Mouse (Mus musculus) bone marrow, adult 2 months (tissue): ENCODE measurements around the gene Dtd1. TPM values are rescaled to one million over a fixed set of nuclear protein-coding genes. Genes with fewer than 3 reads are reported as not detected.

Source experiments
- H3K27ac ChIP-seq: fragments of 200-500 bp; 2 replicates; pipeline ENCODE4 v1.5.1; 2012; ENCODE audit warnings: low read depth, mild to moderate bottlenecking, control low read depth, inconsistent platforms, low read length; ENCODE audit not compliant: control insufficient read depth, poor library complexity, insufficient read depth
- H3K4me1 ChIP-seq: fragments of 200-500 bp; 2 replicates; pipeline ENCODE4 v1.6.1; 2011; ENCODE audit warnings: low read length; ENCODE audit not compliant: control insufficient read depth, insufficient read depth
- H3K4me3 ChIP-seq: fragments of 200-500 bp; replicated peaks from 2 replicates; pipeline ENCODE3; 2011; ENCODE audit warnings: mild to moderate bottlenecking, low read depth, low read length, control low read depth; ENCODE audit not compliant: control insufficient read depth
- CTCF ChIP-seq: fragments of 200-500 bp; IDR thresholded peaks from 2 replicates; pipeline ENCODE4 v1.5.1; 2011; ENCODE audit warnings: low read length, control low read depth; ENCODE audit not compliant: control insufficient read depth, insufficient read depth
- POLR2A ChIP-seq: fragments of 200-500 bp; IDR thresholded peaks from 2 replicates; pipeline ENCODE4 v1.6.1; 2011; ENCODE audit warnings: low read depth, mild to moderate bottlenecking, control low read depth, low read length, borderline replicate concordance; ENCODE audit not compliant: control insufficient read depth
- WGBS: fragments of 180-500 bp; shearing (Covaris S2); methylation state at CpG from one replicate; pipeline ENCODE4 v1.1.7; 2018; 5-methylcytosine and 5-hydroxymethylcytosine counted together
- polyA plus RNA-seq: library from polyadenylated mRNA; stranded (reverse); fragments of >200 nt; gene quantifications from 2 replicates; pipeline ENCODE4 v1.2.4, GENCODE M21; 2011; ENCODE audit warnings: low replicate concordance; ENCODE audit not compliant: missing spikeins, insufficient read depth, insufficient read length

The Dtd1 gene
- polyA plus RNA-seq, 1 experiment: 5.6 TPM

GRCm38 (mm10) chr2:144635644-144636320, 36.1 kb downstream of the Dtd1 start:
- Histone ChIP-seq H3K27ac (no peak overlapping the region), H3K4me1 (no peaks in the 10 kb centered on the region), H3K4me3 (no peak overlapping the region)
- 19% methylated on average over 5 of the region's 5 CpGs for WGBS
- TF ChIP-seq POLR2A (no peak), CTCF (peak; percentile 95)

GRCm38 (mm10) chr2:144637204-144637603, 37.5 kb downstream of the Dtd1 start:
- TF ChIP-seq POLR2A: no peak
- no peak for TF ChIP-seq CTCF
- Histone ChIP-seq H3K27ac (no peak overlapping the region), H3K4me1 (no peaks in the 10 kb centered on the region; the same call in 1 of the 2 replicates), H3K4me3 (no peak overlapping the region)
- 41% methylated on average over 4 of the region's 4 CpGs for WGBS

- 58% methylated on average over 12 of the region's 12 CpGs for WGBS
- H3K4me3 ChIP-seq: no peak overlapping the region
- no peaks in the 10 kb centered on the region; the same call in 1 of the 2 replicates for H3K4me1 ChIP-seq
- no peak overlapping the region for H3K27ac ChIP-seq
- TF ChIP-seq CTCF (no peak), POLR2A (no peak)
Observed at GRCm38 (mm10) chr2:144637671-144638395, 38.1 kb downstream of the Dtd1 start.

- TF ChIP-seq POLR2A (no peak), CTCF (peak; percentile 33)
- no peaks in the 10 kb centered on the region; the same call in 1 of the 2 replicates for H3K4me1 ChIP-seq
- no peak overlapping the region for H3K4me3 ChIP-seq
- 45% methylated on average over 4 of the region's 4 CpGs for WGBS
- H3K27ac ChIP-seq: no peak overlapping the region
Observed at GRCm38 (mm10) chr2:144638719-144639118, 39.0 kb downstream of the Dtd1 start.

GRCm38 (mm10) chr2:144640101-144640500, 40.4 kb downstream of the Dtd1 start:
- TF ChIP-seq CTCF: no peak
- TF ChIP-seq POLR2A: no peak
- 76% methylated on average over 7 of the region's 7 CpGs for WGBS

GRCm38 (mm10) chr2:144641991-144642390, 42.3 kb downstream of the Dtd1 start:
- no peak overlapping the region for H3K4me3 ChIP-seq
- H3K27ac ChIP-seq: peak overlapping the region; percentile 23
- TF ChIP-seq POLR2A: no peak
- H3K4me1 ChIP-seq: no peaks in the 10 kb centered on the region; the same call in 1 of the 2 replicates
- 29% methylated on average over 4 of the region's 4 CpGs for WGBS

More at GRCm38 (mm10) chr2:144640101-144640500, 40.4 kb downstream of the Dtd1 start:
- Histone ChIP-seq H3K4me1 (no peaks in the 10 kb centered on the region; the same call in 1 of the 2 replicates), H3K4me3 (no peak overlapping the region), H3K27ac (no peak overlapping the region)

- Histone ChIP-seq H3K27ac (no peak overlapping the region), H3K4me3 (no peak overlapping the region), H3K4me1 (no peaks in the 10 kb centered on the region; the same call in 1 of the 2 replicates)
- WGBS: 83% methylated on average over 10 of the region's 10 CpGs
- TF ChIP-seq CTCF (no peak), POLR2A (no peak)
Observed at GRCm38 (mm10) chr2:144646360-144646759, 46.7 kb downstream of the Dtd1 start.

- 81% methylated on average over 4 of the region's 4 CpGs for WGBS
- H3K4me3 ChIP-seq: no peak overlapping the region
- no peak for TF ChIP-seq POLR2A
- no peak for TF ChIP-seq CTCF
- H3K4me1 ChIP-seq: no peaks in the 10 kb centered on the region
- no peak overlapping the region for H3K27ac ChIP-seq
Observed at GRCm38 (mm10) chr2:144647151-144647550, 47.5 kb downstream of the Dtd1 start.
